Mouse (Mus musculus) embryonic fibroblast, embryonic 13.5 days (primary cell): ENCODE measurements around the gene Entpd5.

Source experiments
- CTCF ChIP-seq: IDR thresholded peaks from 2 replicates; pipeline ENCODE4 v1.5.1; 2011; ENCODE audit warnings: mild to moderate bottlenecking, control low read depth, low read length, moderate library complexity, borderline replicate concordance; ENCODE audit not compliant: insufficient read depth
- POLR2A ChIP-seq: IDR thresholded peaks from 2 replicates; pipeline ENCODE4 v1.6.1; 2011; ENCODE audit warnings: low read depth, mild to moderate bottlenecking, control low read depth, low read length, moderate library complexity

- no peak for TF ChIP-seq POLR2A
- no peak for TF ChIP-seq CTCF
These were observed 48.1 kb upstream of the Entpd5 start for GRCm38 (mm10) chr12:84456911-84457310.
